Mouse (Mus musculus): ENCODE measurements around the gene Rad51.
A peak's percentile ranks its signal among the peaks of the same experiment; 100 is the strongest.

Gene Rad51

GRCm38 (mm10) chr2:119165401-119165800, 52.8 kb downstream of the Rad51 start:
- DNase-seq = no peak

GRCm38 (mm10) chr2:119166901-119167865, 54.6 kb downstream of the Rad51 start, which contains the start of gene Gchfr:
Gene Gchfr, plus strand, starts transcription at chr2:119167773.
- peak; percentile 33 for DNase-seq

GRCm38 (mm10) chr2:119167866-119168256, 55.3 kb downstream of the Rad51 start:
- DNase-seq = no peak

GRCm38 (mm10) chr2:119170282-119170681, 57.7 kb downstream of the Rad51 start:
- no peak for DNase-seq

- no peak for DNase-seq
Observed at GRCm38 (mm10) chr2:119171574-119171973, 59.0 kb downstream of the Rad51 start.

- DNase-seq = no peak
Observed at GRCm38 (mm10) chr2:119172446-119172845, 59.9 kb downstream of the Rad51 start.

GRCm38 (mm10) chr2:119172862-119173576, 60.4 kb downstream of the Rad51 start:
- DNase-seq = no peak

- DNase-seq = no peak
Observed at GRCm38 (mm10) chr2:119173991-119174651, 61.5 kb downstream of the Rad51 start, which contains the start of gene Gm14137. Gene Gm14137, plus strand, starts transcription at chr2:119174509.

- no peak for DNase-seq
Observed at GRCm38 (mm10) chr2:119174866-119175265, 62.3 kb downstream of the Rad51 start.

GRCm38 (mm10) chr2:119175614-119176013, 63.0 kb downstream of the Rad51 start:
- DNase-seq = no peak

- DNase-seq = no peak
Observed at GRCm38 (mm10) chr2:119176761-119177160, 64.2 kb downstream of the Rad51 start.

- DNase-seq = no peak
Observed at GRCm38 (mm10) chr2:119177384-119177939, 64.9 kb downstream of the Rad51 start.

- no peak for DNase-seq
Observed at GRCm38 (mm10) chr2:119182914-119183313, 70.3 kb downstream of the Rad51 start.

- DNase-seq = peak; percentile 84
Observed at GRCm38 (mm10) chr2:119189029-119189710, 76.6 kb downstream of the Rad51 start.

- no peak for DNase-seq
Observed at GRCm38 (mm10) chr2:119190969-119191368, 78.4 kb downstream of the Rad51 start.

- no peak for DNase-seq
Observed at GRCm38 (mm10) chr2:119194140-119194539, 81.5 kb downstream of the Rad51 start.

GRCm38 (mm10) chr2:119196316-119197108, 83.9 kb downstream of the Rad51 start:
- no peak for DNase-seq
